Mouse (Mus musculus): ENCODE results near the gene Cd209d.

DNA sequence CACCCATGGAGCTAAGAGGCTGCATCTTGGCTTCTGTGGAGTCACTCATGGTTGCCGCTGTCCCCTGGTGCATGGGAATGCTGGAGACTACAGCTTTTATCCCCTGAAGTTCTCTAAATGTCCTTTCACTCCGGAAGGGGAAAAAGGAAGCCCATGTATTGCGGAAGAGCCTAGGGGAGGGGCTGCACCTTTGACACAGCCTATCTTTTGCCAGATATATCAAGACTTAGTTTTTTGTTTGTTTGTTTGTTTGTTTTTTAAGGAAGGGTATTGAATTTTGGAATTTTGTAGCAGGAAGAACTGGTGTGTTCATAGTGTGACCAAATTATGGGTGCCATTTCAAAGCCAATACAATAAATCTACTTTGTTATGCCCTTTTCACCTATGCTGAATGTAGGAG, 48.4 kb upstream of the Cd209d start, which contains the start of gene Cd209b:
- TF ChIP-seq USF1 (IDR thresholded peaks at IDR 0.05; ENCODE audit: low read depth) (no peak), CTCF (IDR thresholded peaks at IDR 0.05; ENCODE audit: control insufficient read depth, insufficient read depth, insufficient read length) (no peak), CEBPB (IDR thresholded peaks at IDR 0.05; ENCODE audit: low read depth) (no peak), MYOD1 (IDR thresholded peaks at IDR 0.05; ENCODE audit: control insufficient read depth, insufficient read length, low read depth) (no peak), MAX (IDR thresholded peaks at IDR 0.05) (no peak)
